Mouse (Mus musculus) neural tube, embryonic 13.5 days (tissue): ENCODE results near the gene Fam167b. TPM values are rescaled to one million over a fixed set of nuclear protein-coding genes. Genes with fewer than 3 reads are reported as not detected.

ENCODE experiments used
- ATAC-seq: fragments of 200-750 bp; cut with Nextera tagmentation; 2 replicates; pipeline ENCODE4 v1.8.0; 2017; ENCODE audit warnings: low read depth, mild to moderate bottlenecking, moderate TSS enrichment, moderate library complexity
- H3K27ac ChIP-seq: fragments of 300-500 bp; sonication (generic); replicated peaks from 2 replicates; pipeline ENCODE4 v1.5.1; 2015; ENCODE audit warnings: moderate library complexity, mild to moderate bottlenecking, inconsistent platforms
- H3K27me3 ChIP-seq: fragments of 300-500 bp; sonication (generic); 2 replicates; pipeline ENCODE4 v1.6.1; 2015; ENCODE audit warnings: mild to moderate bottlenecking, inconsistent platforms
- H3K36me3 ChIP-seq: fragments of 300-500 bp; sonication (generic); 2 replicates; pipeline ENCODE4 v1.6.1; 2015; ENCODE audit warnings: mild to moderate bottlenecking, inconsistent platforms
- H3K4me1 ChIP-seq: fragments of 300-500 bp; sonication (generic); replicated peaks from 2 replicates; pipeline ENCODE4 v1.6.1; 2015; ENCODE audit warnings: inconsistent platforms
- H3K4me2 ChIP-seq: fragments of 300-500 bp; sonication (generic); 2 replicates; pipeline ENCODE4 v1.6.1; 2015; ENCODE audit warnings: inconsistent platforms, mild to moderate bottlenecking, moderate library complexity
- H3K4me3 ChIP-seq: fragments of 300-500 bp; sonication (generic); 2 replicates; pipeline ENCODE4 v1.5.1; 2015; ENCODE audit warnings: mild to moderate bottlenecking, inconsistent platforms
- H3K9ac ChIP-seq: fragments of 300-500 bp; sonication (generic); 2 replicates; pipeline ENCODE4 v1.6.1; 2015; ENCODE audit warnings: moderate library complexity, mild to moderate bottlenecking, inconsistent platforms
- H3K9me3 ChIP-seq: fragments of 300-500 bp; sonication (generic); 2 replicates; pipeline ENCODE4 v1.6.1; 2016; ENCODE audit warnings: inconsistent platforms
- WGBS: fragments of 180-500 bp; shearing (Covaris S2); methylation state at CpG from one replicate; pipeline ENCODE4 v1.1.7; 2015; 5-methylcytosine and 5-hydroxymethylcytosine counted together
- polyA plus RNA-seq: library from polyadenylated mRNA; unstranded; fragments of >200 nt; fragmentation: Nextera tagmentation; extraction: Ambion mirVana; gene quantifications from 2 replicates; pipeline ENCODE4 v1.2.1, GENCODE M21; 2015

Fam167b gene
- polyA plus RNA-seq, 1 experiment from 2014 or later = 0.73 TPM

- peak within 1 kb of the TSS; percentile 79 for H3K4me2 ChIP-seq
- H3K9me3 ChIP-seq = no peaks in the 10 kb centered on the region
- peak; percentile 90 for ATAC-seq
- peak within 1 kb of the TSS; percentile 64 for H3K4me3 ChIP-seq
- peak within 1 kb of the TSS; percentile 92 for H3K9ac ChIP-seq
- H3K27ac ChIP-seq = peak within 1 kb of the TSS; percentile 91
- H3K27me3 ChIP-seq = no peaks in the 10 kb centered on the region
- H3K4me1 ChIP-seq = peaks cover 43% of the 10 kb centered on the region
- H3K36me3 ChIP-seq = peaks cover 31% of the 10 kb centered on the region
- 4% methylated on average over 44 of the region's 44 CpGs for WGBS
Observed at GRCm38 (mm10) chr4:129618786-129619691, 40.7 kb upstream of the Fam167b start, which contains the start of gene Iqcc. Iqcc (minus strand) TSS chr4:129619099.

- peaks cover 40% of the 10 kb centered on the region for H3K4me1 ChIP-seq
Observed at GRCm38 (mm10) chr4:129618031-129618430, 39.7 kb upstream of the Fam167b start.

DNA sequence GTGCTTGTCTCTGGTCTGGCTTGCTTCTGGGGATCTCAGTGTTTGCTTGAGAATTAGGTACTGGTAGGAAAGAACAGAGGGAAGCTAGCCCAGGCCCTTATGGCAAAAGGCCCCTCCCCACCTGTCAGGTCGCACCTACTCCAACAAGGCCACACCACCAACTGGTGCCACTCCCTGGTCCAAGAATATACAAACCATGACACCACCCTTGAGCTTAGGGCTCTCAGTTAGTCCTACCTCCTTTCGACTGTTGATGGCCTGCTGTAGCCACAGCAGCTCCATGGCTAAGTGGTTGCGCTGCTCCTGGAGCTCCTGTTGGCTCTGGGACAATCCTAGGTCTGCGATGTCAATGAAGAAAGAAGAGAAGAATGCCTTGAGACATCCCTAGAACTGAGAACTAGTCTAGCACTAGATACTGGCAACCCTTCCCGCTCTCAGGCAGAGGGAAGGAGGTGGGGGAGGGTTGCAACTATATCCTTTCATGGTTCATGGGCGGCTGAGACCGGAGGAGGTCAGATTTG is 38.8 kb upstream of the Fam167b start:
- no peak overlapping the region for H3K9ac ChIP-seq
- H3K9me3 ChIP-seq = no peaks in the 10 kb centered on the region
- no peaks in the 10 kb centered on the region for H3K27me3 ChIP-seq
- peaks cover 32% of the 10 kb centered on the region for H3K4me1 ChIP-seq
- 98% methylated on average over 7 of the region's 7 CpGs for WGBS
- peaks cover 31% of the 10 kb centered on the region for H3K36me3 ChIP-seq
- H3K27ac ChIP-seq = no peak overlapping the region
- ATAC-seq = no peak
- H3K4me3 ChIP-seq = no peak overlapping the region
- H3K4me2 ChIP-seq = no peak overlapping the region

More at GRCm38 (mm10) chr4:129618031-129618430, 39.7 kb upstream of the Fam167b start:
- peak overlapping the region; percentile 92 for H3K9ac ChIP-seq
- 94% methylated on average over 5 of the region's 5 CpGs for WGBS
- no peak for ATAC-seq
- no peaks in the 10 kb centered on the region for H3K27me3 ChIP-seq
- peak overlapping the region; percentile 91; the same call in 1 of the 2 replicates for H3K27ac ChIP-seq
- H3K4me3 ChIP-seq = peak overlapping the region; percentile 64
- H3K4me2 ChIP-seq = peak overlapping the region; percentile 79
- no peaks in the 10 kb centered on the region for H3K9me3 ChIP-seq
- H3K36me3 ChIP-seq = peaks cover 31% of the 10 kb centered on the region

GRCm38 (mm10) chr4:129616631-129617030 is 38.3 kb upstream of the Fam167b start:
- Histone ChIP-seq H3K4me1 (peaks cover 26% of the 10 kb centered on the region), H3K4me3 (no peak overlapping the region), H3K27me3 (no peaks in the 10 kb centered on the region), H3K36me3 (peaks cover 31% of the 10 kb centered on the region), H3K9ac (no peak overlapping the region), H3K27ac (no peak overlapping the region), H3K4me2 (no peak overlapping the region), H3K9me3 (no peaks in the 10 kb centered on the region)
- 93% methylated on average over 3 of the region's 3 CpGs for WGBS
- ATAC-seq = no peak

DNA sequence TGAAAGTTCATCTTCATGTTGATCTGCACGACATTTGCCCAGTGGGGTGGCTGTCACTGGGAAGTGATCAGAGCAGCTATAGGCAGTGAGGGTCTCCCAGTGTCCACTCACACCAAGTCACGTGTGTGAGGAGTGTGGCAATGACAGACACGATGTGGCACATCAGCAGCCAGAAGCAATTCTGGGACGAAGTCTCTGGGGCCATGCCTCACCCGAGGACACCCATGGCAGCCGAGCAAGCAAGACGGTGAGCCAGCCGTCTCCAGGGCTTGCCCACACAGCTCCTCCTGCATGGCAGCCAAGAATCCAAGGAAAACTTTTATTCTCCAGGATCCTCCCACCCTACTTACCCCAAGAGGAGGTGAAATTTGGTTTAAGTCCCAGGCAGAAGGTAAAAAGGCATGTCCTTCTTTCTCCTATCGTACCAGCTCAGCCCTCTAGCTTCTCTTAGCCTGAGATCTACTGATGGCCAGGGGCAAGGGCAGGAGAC is 37.5 kb upstream of the Fam167b start:
- WGBS = 89% methylated on average over 9 of the region's 9 CpGs
- peaks cover 18% of the 10 kb centered on the region for H3K4me1 ChIP-seq

GRCm38 (mm10) chr4:129614093-129614492 is 35.7 kb upstream of the Fam167b start, which contains the start of gene Dcdc2b:
Dcdc2b (minus strand) TSS chr4:129614257.
- H3K36me3 ChIP-seq = peaks cover 32% of the 10 kb centered on the region
- no peak for ATAC-seq

More for the DNA sequence above, 37.5 kb upstream of the Fam167b start:
- Histone ChIP-seq H3K36me3 (peaks cover 27% of the 10 kb centered on the region), H3K4me2 (no peak overlapping the region), H3K9ac (no peak overlapping the region), H3K9me3 (no peaks in the 10 kb centered on the region), H3K27me3 (no peaks in the 10 kb centered on the region), H3K27ac (no peak overlapping the region), H3K4me3 (no peak overlapping the region)
- no peak for ATAC-seq

GRCm38 (mm10) chr4:129610472-129610871 is 32.1 kb upstream of the Fam167b start:
- ATAC-seq = no peak
- Histone ChIP-seq H3K9me3 (no peaks in the 10 kb centered on the region), H3K27ac (no peak overlapping the region), H3K9ac (no peak overlapping the region), H3K4me3 (no peak overlapping the region), H3K4me1 (no peaks in the 10 kb centered on the region; the same call in 1 of the 2 replicates), H3K4me2 (no peak overlapping the region), H3K27me3 (no peaks in the 10 kb centered on the region), H3K36me3 (peaks cover 39% of the 10 kb centered on the region)
- WGBS = 63% methylated on average over 4 of the region's 4 CpGs

More at GRCm38 (mm10) chr4:129614093-129614492, 35.7 kb upstream of the Fam167b start, which contains the start of gene Dcdc2b:
- Histone ChIP-seq H3K4me2 (no peak within 1 kb of the TSS), H3K4me1 (peaks cover 14% of the 10 kb centered on the region), H3K9me3 (no peaks in the 10 kb centered on the region), H3K4me3 (no peak within 1 kb of the TSS), H3K27me3 (no peaks in the 10 kb centered on the region), H3K9ac (0 out of 2 replicates have a peak within 1 kb of the TSS, but pooled peaks have one; percentile 6), H3K27ac (no peak within 1 kb of the TSS)
- whole genome bisulfite sequencing = 81% methylated on average over 6 of the region's 6 CpGs

GRCm38 (mm10) chr4:129610026-129610425 is 31.7 kb upstream of the Fam167b start:
- Histone ChIP-seq H3K4me2 (no peak overlapping the region), H3K9ac (no peak overlapping the region), H3K4me3 (no peak overlapping the region), H3K4me1 (no peaks in the 10 kb centered on the region; the same call in 1 of the 2 replicates), H3K36me3 (peaks cover 42% of the 10 kb centered on the region), H3K9me3 (no peaks in the 10 kb centered on the region), H3K27me3 (no peaks in the 10 kb centered on the region), H3K27ac (no peak overlapping the region)
- no peak for ATAC-seq
- WGBS = 84% methylated on average over 4 of the region's 4 CpGs

DNA sequence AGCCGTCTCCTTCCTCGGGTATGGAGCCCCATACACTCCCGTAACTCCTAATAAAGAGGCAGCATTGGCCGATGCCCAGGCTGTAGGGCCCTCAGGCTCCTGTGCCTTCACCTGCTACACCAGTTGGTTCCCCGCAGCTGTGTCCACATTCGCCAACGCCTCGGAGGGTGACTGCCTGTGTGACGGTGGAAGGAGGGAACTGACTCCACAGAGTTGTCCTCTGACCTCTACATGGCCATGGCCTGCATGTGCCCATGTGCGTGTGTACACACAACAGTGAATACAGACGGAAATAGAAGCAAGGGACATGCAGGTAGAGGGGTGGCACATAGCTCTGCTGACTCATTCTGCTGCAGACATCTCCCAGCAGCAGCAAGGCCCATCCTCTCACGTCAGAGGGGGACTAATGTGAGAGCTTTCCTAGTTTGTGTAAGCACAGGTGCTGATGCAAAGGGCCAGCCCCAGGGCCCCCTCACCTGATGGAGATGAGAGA is 30.8 kb upstream of the Fam167b start:
- H3K36me3 ChIP-seq = peaks cover 47% of the 10 kb centered on the region
- 0 out of 2 replicates have a peak overlapping the region, but pooled peaks have one; percentile 0 for H3K9ac ChIP-seq

GRCm38 (mm10) chr4:129608426-129609025 is 30.2 kb upstream of the Fam167b start:
- Histone ChIP-seq H3K4me3 (no peak overlapping the region), H3K36me3 (peaks cover 54% of the 10 kb centered on the region), H3K27ac (peak overlapping the region; percentile 49; the same call in 1 of the 2 replicates), H3K9me3 (no peaks in the 10 kb centered on the region), H3K9ac (peak overlapping the region; percentile 54; the same call in 1 of the 2 replicates), H3K4me1 (no peaks in the 10 kb centered on the region; the same call in 1 of the 2 replicates), H3K4me2 (no peak overlapping the region), H3K27me3 (no peaks in the 10 kb centered on the region)
- 33% methylated on average over 7 of the region's 7 CpGs for WGBS
- ATAC-seq = peak; percentile 72

More for the DNA sequence above, 30.8 kb upstream of the Fam167b start:
- 78% methylated on average over 12 of the region's 12 CpGs for WGBS
- Histone ChIP-seq H3K4me1 (no peaks in the 10 kb centered on the region; the same call in 1 of the 2 replicates), H3K4me2 (no peak overlapping the region), H3K4me3 (no peak overlapping the region), H3K27me3 (no peaks in the 10 kb centered on the region), H3K27ac (no peak overlapping the region), H3K9me3 (no peaks in the 10 kb centered on the region)
- ATAC-seq = no peak
